Mouse (Mus musculus) megakaryocyte, embryonic 14.5 days (primary cell): ENCODE measurements around the gene Caskin2.

ENCODE experiments used
- FLI1 ChIP-seq: IDR thresholded peaks from 2 replicates; pipeline ENCODE4 v1.6.1; 2012; ENCODE audit warnings: low read length, inconsistent platforms, mixed read lengths
- GATA1 ChIP-seq: IDR thresholded peaks from 3 replicates; pipeline ENCODE4 v1.6.1; 2012; ENCODE audit warnings: mixed read lengths, low read length, inconsistent platforms, borderline replicate concordance

DNA sequence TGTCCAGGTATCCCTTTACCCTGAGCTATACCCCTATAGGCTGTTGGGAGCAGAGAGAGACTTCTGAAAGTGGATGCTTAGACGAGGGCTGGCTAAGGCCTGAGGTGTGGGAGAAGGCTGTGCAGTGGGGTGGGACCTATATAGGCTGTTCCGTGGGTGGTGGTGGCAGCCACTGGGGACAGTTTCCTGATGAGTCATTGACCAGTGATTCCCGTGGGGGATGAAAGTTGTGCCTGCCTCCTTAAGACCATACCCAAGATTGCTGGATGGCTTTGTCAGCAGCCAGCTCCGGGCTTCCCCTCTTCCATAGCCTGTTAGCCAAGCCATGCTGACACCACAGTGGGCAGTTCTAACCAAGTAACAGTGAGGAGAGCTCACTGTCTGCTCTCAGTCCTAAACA, 7.6 kb upstream of the Caskin2 start:
- TF ChIP-seq GATA1 (no peak), FLI1 (no peak)
